In genomic region chr5:106448798-106449125, GRCm38 (mm10) we compare ENCODE assay signal across 15 mouse cellular contexts. TPM values are rescaled to one million over a fixed set of nuclear protein-coding genes. Genes with fewer than 3 reads are reported as not detected.
A peak's percentile ranks its signal among the peaks of the same experiment; 100 is the strongest.
DNase-seq lines count a peak whose midpoint lies in the region; ATAC-seq and TF ChIP-seq lines count a peak whose summit lies in the region.
"Had no signal": no experiment of that assay in that cellular context is flagged by ENCODE, and none has a peak within 500 bp of the region (broad histone marks: within the 10 kb centered on the region; RNA-seq: fewer than 3 reads in every experiment).

No protein-coding gene starts in this region.

- H3K4me2 ChIP-seq in heart, embryonic 12.5 days, result peak overlapping the region; percentile 9; the same call in 1 of the 2 replicates
- H3K4me2 ChIP-seq: limb, embryonic 15.5 days had no signal

- WGBS in heart, embryonic 12.5 days, result 2% methylated on average over 6 of the region's 6 CpGs
- WGBS in cerebellum, adult 2 months, result 47% methylated on average over 6 of the region's 6 CpGs
- 3% methylated on average over 6 of the region's 6 CpGs for WGBS in limb, embryonic 10.5 days

- 0 out of 2 replicates have a peak overlapping the region, but pooled peaks have one; percentile 1 for H3K4me3 ChIP-seq in heart, embryonic 12.5 days
- H3K4me3 ChIP-seq in cerebellum, adult 2 months (replicated peaks; ENCODE audit: insufficient read depth, low read depth, low read length), result no peak overlapping the region
- H3K4me3 ChIP-seq in limb, embryonic 10.5 days, result no peak overlapping the region
- H3K4me3 ChIP-seq: heart, adult 2 months; limb, embryonic 15.5 days had no signal

- intact Hi-C loops in heart, postnatal 36 days (cut with DNase I), result no loop called here

- H3K36me3 ChIP-seq in heart, embryonic 12.5 days, result no peaks in the 10 kb centered on the region
- H3K36me3 ChIP-seq in limb, embryonic 10.5 days, result no peaks in the 10 kb centered on the region
- H3K36me3 ChIP-seq: limb, embryonic 15.5 days had no signal

- H3K27me3 ChIP-seq in heart, embryonic 12.5 days (replicated peaks), result peaks cover 94% of the 10 kb centered on the region
- H3K27me3 ChIP-seq in cerebellum, adult 2 months (ENCODE audit: control insufficient read depth, insufficient read depth, low read length), result no peaks in the 10 kb centered on the region
- H3K27me3 ChIP-seq in limb, embryonic 10.5 days (ENCODE audit: low read depth, poor library complexity, severe bottlenecking), result peaks cover 100% of the 10 kb centered on the region
- H3K27me3 ChIP-seq: CH12.LX had no signal

- TF ChIP-seq CTCF in cerebellum, adult 2 months (IDR thresholded peaks at IDR 0.05; ENCODE audit: borderline replicate concordance, insufficient read depth, low read depth, low read length), result no peak

- no peak for ATAC-seq in heart, embryonic 12.5 days (ENCODE audit: insufficient number of reproducible peaks, low FRiP score)

- peaks cover 9% of the 10 kb centered on the region for H3K4me1 ChIP-seq in heart, embryonic 12.5 days (replicated peaks)
- H3K4me1 ChIP-seq in cerebellum, adult 2 months (ENCODE audit: control insufficient read depth, insufficient read depth, low read length), result peaks cover 16% of the 10 kb centered on the region
- peaks cover 28% of the 10 kb centered on the region for H3K4me1 ChIP-seq in limb, embryonic 10.5 days

- H3K9ac ChIP-seq in heart, embryonic 12.5 days, result no peak overlapping the region
- H3K9ac ChIP-seq: limb, embryonic 15.5 days had no signal

- no peak overlapping the region for H3K27ac ChIP-seq in heart, embryonic 12.5 days (ENCODE audit: poor library complexity, severe bottlenecking)
- no peak overlapping the region for H3K27ac ChIP-seq in cerebellum, adult 2 months (ENCODE audit: insufficient read depth, low read length)
- no peak overlapping the region for H3K27ac ChIP-seq in limb, embryonic 10.5 days
- H3K27ac ChIP-seq: heart, adult 2 months; limb, embryonic 15.5 days had no signal

- no peak for DNase-seq in heart, adult 18-20 months
- peak; percentile 37 for DNase-seq in 3T3-L1 (ENCODE audit: low read depth, low spot score)
- peak; percentile 51 for DNase-seq in cerebellum, adult 2 months
- peak; percentile 73 for DNase-seq in limb, embryonic 10.5 days (ENCODE audit: low spot score)
- no peak for DNase-seq in yolk sac, embryonic 10.5 days (ENCODE audit: low spot score)
- no peak for DNase-seq in layer of hippocampus, postnatal 10 days (ENCODE audit: low spot score in 2 of 2)
- no peak for DNase-seq in heart, postnatal 36 days
- DNase-seq: adrenal gland, postnatal 25 days; heart, adult 2 months; kidney, adult 9 months; right cerebral cortex, postnatal 25 days had no signal

- no peaks in the 10 kb centered on the region for H3K9me3 ChIP-seq in heart, embryonic 12.5 days (replicated peaks)
- H3K9me3 ChIP-seq in limb, embryonic 10.5 days (replicated peaks), result no peaks in the 10 kb centered on the region
- H3K9me3 ChIP-seq: limb, embryonic 15.5 days had no signal

- no peak for TF ChIP-seq POLR2A in cerebellum, adult 2 months (IDR thresholded peaks at IDR 0.05; ENCODE audit: borderline replicate concordance, insufficient read depth, low read length)

RNA-seq across cellular contexts. Expression of gene Barhl2, which starts 9.2 kb away (rescaled TPM):
- polyA plus RNA-seq in heart, embryonic 12.5 days (2016; fragmentation: Nextera tagmentation; extraction: Ambion mirVana), result not detected in 2 replicates
- total RNA-seq in heart, adult 18-20 months (2021), result not detected
- polyA plus RNA-seq in cerebellum, adult 2 months (2012; rRNA removed), result 33.4 and 38.4 TPM in 2 replicates
- not detected in 2 replicates for polyA plus RNA-seq in limb, embryonic 10.5 days (2016; fragmentation: Nextera tagmentation; extraction: Ambion mirVana)
- total RNA-seq in layer of hippocampus, postnatal 10 days (2021), result under 1 TPM; 0.46 to 0.51 TPM
- not detected for total RNA-seq in heart, postnatal 36 days (2021)
- total RNA-seq: adrenal gland, postnatal 25 days; CH12.LX; heart, adult 2 months had no signal
- polyA plus RNA-seq: heart, adult 2 months; limb, embryonic 15.5 days; thymus, postnatal 0 days had no signal

Comparison
In these comparisons a context has a peak if more than half of its experiments do, and no peak if none do; other contexts are left out.
1. DNase-seq: peak in 3T3-L1 (single experiment), cerebellum, adult 2 months (2 of 2) and limb, embryonic 10.5 days (single experiment); none in heart, adult 18-20 months (0 of 2), yolk sac, embryonic 10.5 days (single experiment), layer of hippocampus, postnatal 10 days (0 of 2) and heart, postnatal 36 days (0 of 2).